Mouse (Mus musculus) stomach, embryonic 14.5 days (tissue): ENCODE measurements around the gene Wdr1. TPM values are rescaled to one million over a fixed set of nuclear protein-coding genes. Genes with fewer than 3 reads are reported as not detected.

ENCODE experiments used
- ATAC-seq: fragments of 200-750 bp; cut with Nextera tagmentation; 2 replicates; pipeline ENCODE4 v1.8.0; 2017; ENCODE audit warnings: low read depth, moderate TSS enrichment; ENCODE audit not compliant: insufficient number of reproducible peaks, insufficient read depth, low FRiP score
- H3K27ac ChIP-seq: fragments of 300-500 bp; sonication (generic); 2 replicates; pipeline ENCODE4 v1.5.1; 2014; ENCODE audit warnings: mild to moderate bottlenecking, low read length, moderate library complexity, mixed read lengths
- H3K27me3 ChIP-seq: fragments of 300-500 bp; sonication (generic); 2 replicates; pipeline ENCODE4 v1.6.1; 2014; ENCODE audit warnings: low read length, control low read depth, mixed read lengths; ENCODE audit not compliant: control insufficient read depth, insufficient read depth
- H3K36me3 ChIP-seq: fragments of 300-500 bp; sonication (generic); 2 replicates; pipeline ENCODE4 v1.6.1; 2014; ENCODE audit warnings: mild to moderate bottlenecking, control low read depth, low read length, moderate library complexity, mixed read lengths; ENCODE audit not compliant: control insufficient read depth, insufficient read depth
- H3K4me1 ChIP-seq: fragments of 300-500 bp; sonication (generic); 2 replicates; pipeline ENCODE4 v1.6.1; 2014; ENCODE audit warnings: low read length, control low read depth, mixed read lengths; ENCODE audit not compliant: control insufficient read depth, insufficient read depth
- H3K4me2 ChIP-seq: fragments of 300-500 bp; sonication (generic); replicated peaks from 2 replicates; pipeline ENCODE4 v1.6.1; 2014; ENCODE audit warnings: low read depth, low read length, control low read depth
- H3K4me3 ChIP-seq: fragments of 300-500 bp; sonication (generic); 2 replicates; pipeline ENCODE4 v1.5.1; 2014; ENCODE audit warnings: low read depth, low read length, control low read depth
- H3K9ac ChIP-seq: fragments of 300-500 bp; sonication (generic); replicated peaks from 2 replicates; pipeline ENCODE4 v1.6.1; 2014; ENCODE audit warnings: low read depth, mild to moderate bottlenecking, control low read depth, low read length, moderate library complexity, mixed read lengths
- H3K9me3 ChIP-seq: fragments of 300-500 bp; sonication (generic); 2 replicates; pipeline ENCODE4 v1.6.1; 2016; ENCODE audit warnings: low read depth, low read length, control low read depth; ENCODE audit not compliant: control insufficient read depth
- WGBS: fragments of 180-500 bp; shearing (Covaris S2); extraction: QIAGEN DNeasy Blood & Tissue Kit; methylation state at CpG from one replicate; pipeline ENCODE4 v1.1.7; 2014; 5-methylcytosine and 5-hydroxymethylcytosine counted together
- polyA plus RNA-seq: library from polyadenylated mRNA; unstranded; fragments of >200 nt; fragmentation: Nextera tagmentation; extraction: Ambion mirVana; gene quantifications from 2 replicates; pipeline ENCODE4 v1.2.1, GENCODE M21; 2014

Gene Wdr1
- polyA plus RNA-seq, 1 experiment from 2014 or later: 252 TPM

- H3K36me3 ChIP-seq: no peaks in the 10 kb centered on the region
- H3K27ac ChIP-seq: no peak overlapping the region
- H3K4me1 ChIP-seq: no peaks in the 10 kb centered on the region
- no peaks in the 10 kb centered on the region for H3K27me3 ChIP-seq
- ATAC-seq: no peak
- no peak overlapping the region for H3K9ac ChIP-seq
- no peaks in the 10 kb centered on the region for H3K9me3 ChIP-seq
- 67% methylated on average over 8 of the region's 8 CpGs for WGBS
- no peak overlapping the region for H3K4me2 ChIP-seq
- H3K4me3 ChIP-seq: no peak overlapping the region
Observed at GRCm38 (mm10) chr5:38496491-38497057, 66.4 kb downstream of the Wdr1 start.

- no peak overlapping the region for H3K4me3 ChIP-seq
- no peak overlapping the region for H3K9ac ChIP-seq
- no peaks in the 10 kb centered on the region for H3K9me3 ChIP-seq
- no peak for ATAC-seq
- no peak overlapping the region for H3K4me2 ChIP-seq
- H3K27me3 ChIP-seq: no peaks in the 10 kb centered on the region
- WGBS: 80% methylated on average over 6 of the region's 6 CpGs
- H3K4me1 ChIP-seq: no peaks in the 10 kb centered on the region
- no peaks in the 10 kb centered on the region for H3K36me3 ChIP-seq
- no peak overlapping the region for H3K27ac ChIP-seq
Observed at GRCm38 (mm10) chr5:38493890-38494289, 69.1 kb downstream of the Wdr1 start.

- Histone ChIP-seq H3K27me3 (no peaks in the 10 kb centered on the region), H3K27ac (no peak overlapping the region), H3K36me3 (no peaks in the 10 kb centered on the region), H3K4me2 (no peak overlapping the region), H3K4me1 (no peaks in the 10 kb centered on the region), H3K4me3 (no peak overlapping the region), H3K9ac (no peak overlapping the region), H3K9me3 (no peaks in the 10 kb centered on the region)
- no peak for ATAC-seq
- 75% methylated on average over 8 of the region's 8 CpGs for WGBS
Observed at GRCm38 (mm10) chr5:38491763-38492162, 71.3 kb downstream of the Wdr1 start.

- WGBS: 89% methylated on average over 4 of the region's 4 CpGs
- H3K27ac ChIP-seq: no peak overlapping the region
- ATAC-seq: no peak
Observed at GRCm38 (mm10) chr5:38489739-38490138, 73.3 kb downstream of the Wdr1 start.

GRCm38 (mm10) chr5:38488673-38489615 is 74.1 kb downstream of the Wdr1 start:
- no peak overlapping the region for H3K27ac ChIP-seq
- WGBS: 73% methylated on average over 20 of the region's 20 CpGs
- no peaks in the 10 kb centered on the region for H3K27me3 ChIP-seq
- H3K36me3 ChIP-seq: no peaks in the 10 kb centered on the region
- H3K4me3 ChIP-seq: no peak overlapping the region
- ATAC-seq: no peak
- H3K9me3 ChIP-seq: no peaks in the 10 kb centered on the region
- H3K4me2 ChIP-seq: no peak overlapping the region
- H3K4me1 ChIP-seq: no peaks in the 10 kb centered on the region
- H3K9ac ChIP-seq: no peak overlapping the region

More at GRCm38 (mm10) chr5:38489739-38490138, 73.3 kb downstream of the Wdr1 start:
- H3K9me3 ChIP-seq: no peaks in the 10 kb centered on the region
- no peak overlapping the region for H3K4me3 ChIP-seq
- H3K36me3 ChIP-seq: no peaks in the 10 kb centered on the region
- no peaks in the 10 kb centered on the region for H3K4me1 ChIP-seq
- H3K9ac ChIP-seq: no peak overlapping the region
- no peaks in the 10 kb centered on the region for H3K27me3 ChIP-seq
- H3K4me2 ChIP-seq: no peak overlapping the region

- H3K4me1 ChIP-seq: no peaks in the 10 kb centered on the region
- ATAC-seq: no peak
- no peak overlapping the region for H3K4me3 ChIP-seq
- H3K9me3 ChIP-seq: no peaks in the 10 kb centered on the region
- no peaks in the 10 kb centered on the region for H3K27me3 ChIP-seq
- H3K36me3 ChIP-seq: no peaks in the 10 kb centered on the region
- H3K9ac ChIP-seq: no peak overlapping the region
- H3K4me2 ChIP-seq: no peak overlapping the region
- WGBS: 38% methylated on average over 6 of the region's 6 CpGs
- H3K27ac ChIP-seq: no peak overlapping the region
Observed at GRCm38 (mm10) chr5:38488026-38488425, 75.0 kb downstream of the Wdr1 start.

- H3K36me3 ChIP-seq: no peaks in the 10 kb centered on the region
- no peaks in the 10 kb centered on the region for H3K9me3 ChIP-seq
- no peaks in the 10 kb centered on the region for H3K27me3 ChIP-seq
- WGBS: 73% methylated on average over 4 of the region's 4 CpGs
- H3K4me2 ChIP-seq: no peak overlapping the region
- H3K4me3 ChIP-seq: no peak overlapping the region
- no peaks in the 10 kb centered on the region for H3K4me1 ChIP-seq
- no peak overlapping the region for H3K27ac ChIP-seq
- ATAC-seq: no peak
- H3K9ac ChIP-seq: no peak overlapping the region
Observed at GRCm38 (mm10) chr5:38487247-38487646, 75.8 kb downstream of the Wdr1 start.

- Histone ChIP-seq H3K4me3 (no peak overlapping the region), H3K9ac (no peak overlapping the region), H3K4me1 (no peaks in the 10 kb centered on the region), H3K9me3 (no peaks in the 10 kb centered on the region), H3K36me3 (no peaks in the 10 kb centered on the region), H3K27ac (no peak overlapping the region), H3K4me2 (no peak overlapping the region), H3K27me3 (no peaks in the 10 kb centered on the region)
- ATAC-seq: no peak
- WGBS: 74% methylated on average over 4 of the region's 4 CpGs
Observed at GRCm38 (mm10) chr5:38485946-38486345, 77.1 kb downstream of the Wdr1 start.
